8 mouse cellular contexts compared by ENCODE assay signal in the genomic region with DNA sequence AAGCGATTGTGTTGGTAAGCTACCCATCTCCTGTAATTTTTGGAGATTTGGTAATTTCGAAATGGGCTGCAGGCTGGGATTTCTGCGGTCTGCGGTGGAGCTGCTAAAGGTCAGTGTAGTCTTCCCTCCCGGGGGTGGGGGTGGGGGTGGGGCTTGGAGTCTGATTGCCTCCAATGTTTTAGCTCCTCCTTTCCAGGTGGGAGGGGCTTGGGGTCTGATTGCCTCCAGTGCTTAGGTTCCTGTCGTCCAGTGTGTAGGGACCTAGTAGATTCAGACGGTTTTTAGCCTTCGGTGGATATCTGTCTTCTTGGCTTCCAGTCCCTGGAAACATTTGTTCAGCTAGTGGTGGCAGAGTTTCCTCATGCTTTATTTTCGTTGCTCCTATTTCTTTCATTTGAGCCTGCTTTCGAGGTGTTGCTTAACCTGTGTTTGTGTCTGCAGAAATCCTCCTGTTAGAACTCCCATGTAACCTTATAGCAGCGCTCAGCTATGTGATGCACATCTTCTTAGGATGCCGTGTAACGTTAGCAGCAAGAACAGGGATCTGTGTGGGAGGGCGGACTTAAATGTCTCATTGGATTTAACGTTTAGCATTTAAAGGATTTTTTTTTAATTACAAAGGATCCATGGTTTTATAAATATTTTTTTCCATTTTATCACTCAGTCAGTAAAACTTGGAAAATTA.
DNase-seq lines count a peak whose midpoint lies in the region; ATAC-seq and TF ChIP-seq lines count a peak whose summit lies in the region.

No protein-coding gene starts in this region.

- H3K4me2 ChIP-seq in forebrain, embryonic 12.5 days = peak overlapping the region; percentile 37
- H3K4me2 ChIP-seq in hindbrain, postnatal 0 days (ENCODE audit: low read depth, low read length) = peak overlapping the region; percentile 11

- no peak for TF ChIP-seq POLR2A in liver, adult 2 months (IDR thresholded peaks at IDR 0.05; ENCODE audit: extremely low read depth, insufficient read depth, low read length)

- no peaks in the 10 kb centered on the region; the same call in 1 of the 2 replicates for H3K27me3 ChIP-seq in forebrain, embryonic 12.5 days
- no peaks in the 10 kb centered on the region for H3K27me3 ChIP-seq in hindbrain, postnatal 0 days (ENCODE audit: insufficient read depth, low read length)
- H3K27me3 ChIP-seq in liver, adult 2 months (ENCODE audit: control insufficient read depth, insufficient read depth, low read length) = no peaks in the 10 kb centered on the region

- no peaks in the 10 kb centered on the region for H3K36me3 ChIP-seq in forebrain, embryonic 12.5 days (replicated peaks)
- no peaks in the 10 kb centered on the region for H3K36me3 ChIP-seq in hindbrain, postnatal 0 days (ENCODE audit: insufficient read depth, low read length)
- H3K36me3 ChIP-seq in liver, adult 2 months (ENCODE audit: control insufficient read depth, insufficient read depth, low read length) = peaks cover 3% of the 10 kb centered on the region; the same call in 1 of the 2 replicates

- 27% methylated on average over 15 of the region's 15 CpGs for WGBS in forebrain, embryonic 12.5 days
- WGBS in hindbrain, postnatal 0 days = 29% methylated on average over 15 of the region's 15 CpGs
- WGBS in liver, adult 2 months = 14% methylated on average over 15 of the region's 15 CpGs

- peak; percentile 18 for DNase-seq in layer of hippocampus, adult 11-12 months (ENCODE audit: low spot score)
- DNase-seq in layer of hippocampus, adult 9-10 months (ENCODE audit: low spot score) = no peak
- DNase-seq in hindbrain, postnatal 0 days (ENCODE audit: low spot score) = peak; percentile 39
- DNase-seq in liver, adult 2 months (ENCODE audit: extremely low read depth, low read depth, low spot score) = peak; percentile 87
- peak; percentile 17 for DNase-seq in neural tube, embryonic 10.5 days (ENCODE audit: extremely low spot score, low spot score)
- no peak for DNase-seq in cerebellum, adult 9-10 months
- no peak for DNase-seq in c-Kit-positive CD71-positive TER-119-positive erythroid progenitor cells, embryonic 14.5 days (ENCODE audit: low spot score)

- no peak overlapping the region for H3K27ac ChIP-seq in forebrain, embryonic 12.5 days
- no peak overlapping the region for H3K27ac ChIP-seq in hindbrain, postnatal 0 days
- H3K27ac ChIP-seq in liver, adult 2 months (replicated peaks; ENCODE audit: insufficient read depth, low read depth, low read length) = peak overlapping the region; percentile 78; the same call in 1 of the 2 replicates

- peaks cover 4% of the 10 kb centered on the region; the same call in 1 of the 2 replicates for H3K4me1 ChIP-seq in forebrain, embryonic 12.5 days
- H3K4me1 ChIP-seq in hindbrain, postnatal 0 days (ENCODE audit: insufficient read depth, low read length) = no peaks in the 10 kb centered on the region
- H3K4me1 ChIP-seq in liver, adult 2 months (ENCODE audit: control insufficient read depth, insufficient read depth, low read length) = peaks cover 3% of the 10 kb centered on the region

- peaks cover 2% of the 10 kb centered on the region; the same call in 1 of the 2 replicates for H3K79me2 ChIP-seq in liver, adult 2 months (ENCODE audit: control insufficient read depth, insufficient read depth, low read length)

- ATAC-seq in forebrain, embryonic 12.5 days (ENCODE audit: low FRiP score) = no peak
- ATAC-seq in hindbrain, postnatal 0 days = no peak

- no peak overlapping the region for H3K9ac ChIP-seq in forebrain, embryonic 12.5 days
- H3K9ac ChIP-seq in hindbrain, postnatal 0 days (replicated peaks; ENCODE audit: low read length) = no peak overlapping the region
- H3K9ac ChIP-seq in liver, adult 2 months (ENCODE audit: low read depth, low read length) = peak overlapping the region; percentile 59; the same call in 1 of the 2 replicates

- 0 out of 2 replicates have a peak overlapping the region, but pooled peaks have one; percentile 7 for H3K4me3 ChIP-seq in forebrain, embryonic 12.5 days (replicated peaks)
- H3K4me3 ChIP-seq in hindbrain, postnatal 0 days (ENCODE audit: low read length) = no peak overlapping the region
- H3K4me3 ChIP-seq in liver, adult 2 months (ENCODE audit: insufficient read depth, low read depth, low read length) = peak overlapping the region; percentile 26

- H3K9me3 ChIP-seq in forebrain, embryonic 12.5 days = no peaks in the 10 kb centered on the region
- no peaks in the 10 kb centered on the region for H3K9me3 ChIP-seq in hindbrain, postnatal 0 days (ENCODE audit: low read length)

- no peak for TF ChIP-seq CTCF in hindbrain, postnatal 0 days (IDR thresholded peaks at IDR 0.05; ENCODE audit: low read depth)
- no peak for TF ChIP-seq CTCF in liver, adult 2 months (IDR thresholded peaks at IDR 0.05; ENCODE audit: low read depth, low read length)

Comparison
In these comparisons a context has a peak if more than half of its experiments do, and no peak if none do; other contexts are left out.
1. DNase-seq: peak in layer of hippocampus, adult 11-12 months (single experiment), hindbrain, postnatal 0 days (single experiment), liver, adult 2 months (single experiment) and neural tube, embryonic 10.5 days (single experiment); none in layer of hippocampus, adult 9-10 months (single experiment), cerebellum, adult 9-10 months (single experiment) and c-Kit-positive CD71-positive TER-119-positive erythroid progenitor cells, embryonic 14.5 days (single experiment).